Mouse (Mus musculus): ENCODE results near the gene Odf3l2.

- TF ChIP-seq CTCF (IDR thresholded peaks at IDR 0.05; ENCODE audit: control insufficient read depth, insufficient read depth, insufficient read length) (no peak), MYOD1 (IDR thresholded peaks at IDR 0.05; ENCODE audit: control insufficient read depth, insufficient read length, low read depth) (no peak), FOSL1 (IDR thresholded peaks at IDR 0.05; ENCODE audit: insufficient read depth, low read length, poor library complexity, severe bottlenecking) (no peak), USF1 (IDR thresholded peaks at IDR 0.05; ENCODE audit: low read depth) (no peak), CEBPB (IDR thresholded peaks at IDR 0.05; ENCODE audit: low read depth) (no peak), MAX (IDR thresholded peaks at IDR 0.05) (no peak), MYOG (IDR thresholded peaks at IDR 0.05; ENCODE audit: control insufficient read depth, extremely low read depth, insufficient read length) (no peak)
Measured at GRCm38 (mm10) chr10:79694379-79694655, 48.8 kb upstream of the Odf3l2 start.
